Mouse (Mus musculus) megakaryocyte-erythroid progenitor cell, adult 5 weeks (primary cell): ENCODE measurements around the gene Olfr1318. TPM values are rescaled to one million over a fixed set of nuclear protein-coding genes. Genes with fewer than 3 reads are reported as not detected.

ENCODE experiments used
- polyA plus RNA-seq: library from polyadenylated mRNA; stranded (reverse); fragments of >175 nt; gene quantifications from 2 replicates; pipeline ENCODE4 v1.2.3, GENCODE M21; 2012

Gene Olfr1318
- not detected in 2 replicates for polyA plus RNA-seq

DNA sequence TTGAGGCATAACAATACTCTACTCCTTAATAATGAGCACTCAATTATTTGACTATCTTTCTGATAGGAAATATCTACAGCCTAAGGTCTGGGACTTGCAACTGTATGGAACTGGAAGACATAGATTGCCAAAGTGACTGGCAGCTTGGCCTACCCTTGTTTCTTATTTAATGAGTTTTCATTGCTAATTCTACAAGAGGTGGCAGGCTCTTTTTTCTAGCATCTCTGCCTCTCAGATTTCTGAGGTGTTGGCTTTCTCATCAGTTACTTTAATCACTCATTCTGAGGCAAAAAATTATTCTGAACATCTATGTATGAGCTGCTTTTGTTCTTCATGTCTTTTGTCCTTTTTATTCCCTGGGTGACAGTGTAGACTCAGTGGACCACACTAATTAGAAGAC, at the start of gene Olfr1318:
Gene Olfr1318 (plus strand): TSS at position 301 of the 400 bp plus-strand sequence.

DNA sequence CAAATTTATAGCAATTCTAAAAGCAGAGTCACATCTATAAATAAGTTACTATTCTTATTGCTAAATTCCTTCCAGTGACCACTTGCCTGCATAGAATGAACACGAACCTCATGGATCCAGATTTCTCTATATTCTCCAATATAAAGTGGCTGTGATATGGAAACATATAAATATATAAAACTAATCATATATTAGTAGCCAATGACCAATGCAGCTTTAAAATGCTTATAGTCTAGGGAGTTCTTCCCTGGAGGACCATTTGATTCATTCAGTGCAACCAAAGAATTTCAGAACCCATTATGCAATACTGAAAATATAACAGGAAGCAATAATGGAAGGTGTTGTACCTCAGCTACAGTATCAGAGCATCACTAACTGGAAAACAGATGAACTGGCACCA, 38.7 kb upstream of the Olfr1318 start, which contains the start of gene Olfr1315-ps1:
Gene Olfr1315-ps1 (minus strand): TSS at position 101 of the 400 bp plus-strand sequence.

GRCm38 (mm10) chr2:112134877-112135276, 19.1 kb upstream of the Olfr1318 start, which contains the start of gene Olfr1316:
Olfr1316 (minus strand) TSS chr2:112134977.

DNA sequence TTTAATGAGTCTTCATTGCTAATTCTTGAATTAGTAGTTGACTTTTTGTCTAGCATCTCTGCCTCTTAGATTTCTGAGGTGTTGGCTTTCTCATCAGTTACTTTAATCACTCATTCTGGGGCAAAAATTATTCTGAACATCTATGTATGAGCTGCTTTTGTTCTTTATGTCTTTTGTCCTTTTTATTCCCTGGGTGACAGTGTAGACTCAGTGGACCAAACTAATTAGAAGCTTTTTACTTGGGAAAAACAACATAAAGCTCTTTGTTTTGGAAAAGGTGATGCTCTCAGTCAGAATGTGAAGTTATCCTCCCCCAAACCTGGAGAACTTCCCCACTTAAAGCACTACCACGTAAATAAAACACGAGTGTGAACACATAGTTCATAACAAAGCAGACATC, 14.0 kb upstream of the Olfr1318 start, which contains the start of gene Olfr1317:
Gene Olfr1317 (plus strand): TSS at position 301 of the 400 bp plus-strand sequence.

Other genes starting within 250 kb of the Olfr1318 start
- not detected in 2 replicates for gene Olfr1306, start 237.9 kb upstream of the Olfr1318 start, polyA plus RNA-seq
- 0.01 TPM in 1 of 2 replicates, not detected in the other for gene Olfr1307, start 204.8 kb upstream of the Olfr1318 start, polyA plus RNA-seq
- gene Olfr1308, start 189.3 kb upstream of the Olfr1318 start, polyA plus RNA-seq = not detected in 2 replicates
- not detected in 2 replicates for gene Olfr1309, start 163.9 kb upstream of the Olfr1318 start, polyA plus RNA-seq
- gene Olfr1310, start 141.5 kb upstream of the Olfr1318 start, polyA plus RNA-seq = 0.01 and 0.03 TPM in 2 replicates
- gene Olfr1311, start 129.8 kb upstream of the Olfr1318 start, polyA plus RNA-seq = not detected in 2 replicates
- gene Olfr1312, start 104.0 kb upstream of the Olfr1318 start, polyA plus RNA-seq = not detected in 2 replicates
- gene Olfr1313, start 76.4 kb upstream of the Olfr1318 start, polyA plus RNA-seq = not detected in 2 replicates
- not detected in 2 replicates for gene Olfr1314, start 57.4 kb upstream of the Olfr1318 start, polyA plus RNA-seq
- gene Olfr1315-ps1, start 38.8 kb upstream of the Olfr1318 start, polyA plus RNA-seq = not detected in 2 replicates
- 0.16 TPM in 1 of 2 replicates, not detected in the other for gene Olfr1316, start 19.2 kb upstream of the Olfr1318 start, polyA plus RNA-seq
- not detected in 2 replicates for gene Olfr1317, start 13.9 kb upstream of the Olfr1318 start, polyA plus RNA-seq
- gene Lpcat4, start 85.3 kb downstream of the Olfr1318 start, polyA plus RNA-seq = 119 and 135 TPM in 2 replicates
- gene Nutm1, start 105.1 kb downstream of the Olfr1318 start, polyA plus RNA-seq = 0.01 and 0.04 TPM in 2 replicates
- gene Nop10, start 107.7 kb downstream of the Olfr1318 start, polyA plus RNA-seq = 23.1 and 27.0 TPM in 2 replicates
- 9.4 and 9.7 TPM in 2 replicates for gene Slc12a6, start 111.6 kb downstream of the Olfr1318 start, polyA plus RNA-seq
- not detected in 2 replicates for gene Gm21985, start 112.1 kb downstream of the Olfr1318 start, polyA plus RNA-seq
- 41.4 and 43.8 TPM in 2 replicates for gene Emc4, start 213.8 kb downstream of the Olfr1318 start, polyA plus RNA-seq
- 4.0 and 4.9 TPM in 2 replicates for gene Katnbl1, start 225.0 kb downstream of the Olfr1318 start, polyA plus RNA-seq